Mouse (Mus musculus): Measurements from ENCODE around the gene Mmrn2.

GRCm38 (mm10) chr14:34398901-34399300 is 23.6 kb downstream of the Mmrn2 start:
- no peak for TF ChIP-seq CTCF (conservative IDR thresholded peaks at IDR 0.05; ENCODE audit: insufficient read depth, insufficient read length, low read depth, low read length)
- TF ChIP-seq POLR2A (IDR thresholded peaks at IDR 0.05; ENCODE audit: low read depth, low read length), result no peak
